Mouse (Mus musculus) heart, postnatal 0 days (tissue): ENCODE measurements around the gene 1700092M07Rik.

Source experiments
- CTCF ChIP-seq: IDR thresholded peaks from 2 replicates; pipeline ENCODE4 v1.5.1; 2016; ENCODE audit warnings: antibody characterized with exemption, control low read depth, low read depth
- EP300 ChIP-seq: IDR thresholded peaks from 2 replicates; pipeline ENCODE4 v1.6.1; 2016; ENCODE audit warnings: antibody characterized with exemption, low read depth

DNA sequence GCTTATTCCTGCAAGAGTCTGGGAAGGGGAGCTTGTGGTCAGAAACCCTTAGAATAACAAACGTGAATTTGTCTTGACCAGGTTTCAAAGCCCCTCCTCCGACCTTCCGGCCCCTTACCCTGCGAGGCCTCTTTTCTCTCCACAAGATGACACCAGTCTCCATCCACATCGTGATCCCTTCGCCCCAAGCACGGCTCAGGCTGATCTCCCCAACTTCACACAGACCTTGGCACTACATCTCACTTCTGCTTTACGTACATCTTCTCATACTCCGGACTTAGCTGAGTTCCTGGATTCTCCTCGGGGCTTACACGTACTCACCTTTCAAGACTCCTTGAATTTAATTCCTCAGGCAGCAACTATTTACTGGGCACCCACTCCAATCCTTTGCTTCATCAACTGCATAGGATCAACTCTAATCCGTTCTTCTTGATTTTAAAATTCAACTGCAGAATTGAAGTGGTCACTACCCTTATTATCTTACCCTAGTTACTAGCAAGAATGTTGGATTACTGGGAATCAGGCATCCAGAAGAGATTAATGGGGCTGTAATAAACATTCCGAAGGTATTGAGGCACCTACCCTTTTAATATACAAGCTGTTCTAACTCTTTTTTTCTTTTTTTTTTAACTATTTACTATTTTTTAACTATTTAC is 26.4 kb upstream of the 1700092M07Rik start:
- TF ChIP-seq CTCF (no peak), EP300 (no peak)
